ENCODE assay signal across 27 mouse cellular contexts in the genomic region with DNA sequence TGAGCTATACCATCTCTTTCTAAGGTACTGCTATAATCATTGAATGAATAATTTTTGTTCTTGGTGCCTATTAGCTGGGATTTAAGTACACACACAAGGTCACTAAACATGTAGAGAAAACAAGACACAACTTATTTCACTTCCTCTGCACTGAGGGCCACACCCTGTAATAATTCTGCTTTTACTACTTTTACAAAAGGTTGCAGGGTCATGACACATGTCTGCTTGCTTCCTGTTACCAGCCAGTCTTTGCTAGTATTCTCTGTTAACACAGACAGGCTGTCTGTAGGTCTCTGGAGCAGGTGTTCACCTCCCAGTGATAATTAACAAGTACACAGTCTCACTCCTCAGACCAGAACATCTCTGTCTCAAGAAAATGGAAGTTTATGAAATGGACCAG. TPM values are rescaled to one million over a fixed set of nuclear protein-coding genes. Genes with fewer than 3 reads are reported as not detected.
DNase-seq lines count a peak whose midpoint lies in the region; ATAC-seq and TF ChIP-seq lines count a peak whose summit lies in the region.
"Had no signal": no experiment of that assay in that cellular context is flagged by ENCODE, and none has a peak within 500 bp of the region (broad histone marks: within the 10 kb centered on the region; RNA-seq: fewer than 3 reads in every experiment).

No protein-coding gene starts in this region.

- H3K27ac ChIP-seq in spleen, adult 2 months (ENCODE audit: insufficient read depth, low read length): peak overlapping the region; percentile 67
- H3K27ac ChIP-seq: embryonic facial prominence, embryonic 13.5 days; heart, embryonic 13.5 days; limb, embryonic 13.5 days; liver, embryonic 12.5 days; macrophage had no signal

- no peaks in the 10 kb centered on the region for H3K27me3 ChIP-seq in spleen, adult 2 months (ENCODE audit: control insufficient read depth, insufficient read depth, low read length)
- H3K27me3 ChIP-seq: embryonic facial prominence, embryonic 13.5 days; forebrain, embryonic 13.5 days; heart, embryonic 13.5 days; liver, embryonic 12.5 days had no signal

- DNase-seq in spleen, adult 2 months (ENCODE audit: low read depth in 1 of 2, low spot score in 2 of 2): peak in 1 of 2 experiments; percentile 15
- no peak for DNase-seq in spleen, postnatal 14 days (ENCODE audit: low spot score in 2 of 2)
- peak; percentile 32 for DNase-seq in induced T-regulatory cell, adult 2 months (ENCODE audit: low read depth)
- no peak for DNase-seq in kidney, adult 11 months
- no peak for DNase-seq in ovary, postnatal 14 days (ENCODE audit: low spot score)
- DNase-seq in gastrocnemius, postnatal 25 days: no peak
- DNase-seq: adrenal gland, adult 8-10 months; cerebellum, adult 18-20 months; cerebellum, postnatal 25 days; embryo, embryonic 11 days; heart, adult 18-20 months; heart, postnatal 14 days; kidney, postnatal 36 days; lung, embryonic 14.5 days; retina, postnatal 1 day; thymus, postnatal 14 days had no signal

- no peak overlapping the region for H3K4me3 ChIP-seq in spleen, adult 2 months (ENCODE audit: extremely low read depth, insufficient read depth, insufficient read length)
- H3K4me3 ChIP-seq: embryonic facial prominence, embryonic 13.5 days; erythroblast, embryonic 14.5 days; forebrain, embryonic 13.5 days; heart, embryonic 13.5 days; limb, embryonic 13.5 days; liver, embryonic 12.5 days had no signal

- H3K36me3 ChIP-seq in spleen, adult 2 months (ENCODE audit: control insufficient read depth, insufficient read depth, low read length): no peaks in the 10 kb centered on the region
- H3K36me3 ChIP-seq: embryonic facial prominence, embryonic 13.5 days; heart, embryonic 13.5 days; limb, embryonic 13.5 days; liver, embryonic 12.5 days had no signal

- H3K4me1 ChIP-seq in spleen, adult 2 months (ENCODE audit: control insufficient read depth, insufficient read depth, insufficient read length): peaks cover 11% of the 10 kb centered on the region; the same call in 1 of the 2 replicates
- H3K4me1 ChIP-seq: embryonic facial prominence, embryonic 13.5 days; heart, embryonic 13.5 days; limb, embryonic 13.5 days; liver, embryonic 12.5 days had no signal

- TF ChIP-seq CTCF in spleen, adult 2 months (IDR thresholded peaks at IDR 0.05; ENCODE audit: extremely low read depth, insufficient read depth, insufficient read length, insufficient replicate concordance): no peak

- ATAC-seq in megakaryocyte progenitor cell, adult 5-6 weeks (replicated peaks; ENCODE audit: poor library complexity): peak; percentile 64
- ATAC-seq: forebrain, embryonic 13.5 days; hindbrain, postnatal 0 days; liver, embryonic 12.5 days had no signal

- no peak for TF ChIP-seq POLR2A in spleen, adult 2 months (IDR thresholded peaks at IDR 0.05; ENCODE audit: low read depth, low read length)

RNA-seq across cellular contexts. Expression of gene Fabp7, which starts 39.2 kb away (rescaled TPM):
- 0.30 and 0.31 TPM in 2 replicates for polyA plus RNA-seq in spleen, adult 2 months (2012; rRNA removed)
- total RNA-seq in megakaryocyte progenitor cell, adult 5-6 weeks (2015): not detected in 2 replicates
- not detected in 2 replicates for total RNA-seq in megakaryocyte progenitor cell, adult 5-6 weeks (2017)
- total RNA-seq in gastrocnemius, postnatal 25 days (2021): not detected
- total RNA-seq: gastrocnemius, adult 8-10 months had no signal
- polyA plus RNA-seq: erythroblast, embryonic 14.5 days; testis, adult 2 months had no signal

RNA-seq across cellular contexts. Expression of gene Smpdl3a, which starts 48.7 kb away (rescaled TPM):
- polyA plus RNA-seq in spleen, adult 2 months (2012; rRNA removed): 89.4 and 103 TPM in 2 replicates
- 100 and 106 TPM in 2 replicates for total RNA-seq in megakaryocyte progenitor cell, adult 5-6 weeks (2015)
- 42.8 and 48.9 TPM in 2 replicates for total RNA-seq in megakaryocyte progenitor cell, adult 5-6 weeks (2017)
- 10 to 100 TPM; 37.6 to 47.7 TPM for total RNA-seq in gastrocnemius, postnatal 25 days (2021)
